In genomic region chr1:36235855-36236254, GRCm38 (mm10) we compare ENCODE assay signal across 24 mouse cellular contexts. TPM values are rescaled to one million over a fixed set of nuclear protein-coding genes. Genes with fewer than 3 reads are reported as not detected.
A peak's percentile ranks its signal among the peaks of the same experiment; 100 is the strongest.
DNase-seq lines count a peak whose midpoint lies in the region; TF ChIP-seq lines count a peak whose summit lies in the region.
"Had no signal": no experiment of that assay in that cellular context is flagged by ENCODE, and none has a peak within 500 bp of the region (broad histone marks: within the 10 kb centered on the region; RNA-seq: fewer than 3 reads in every experiment).

No protein-coding gene starts in this region.

- peaks cover 39% of the 10 kb centered on the region for H3K79me2 ChIP-seq in CH12.LX (replicated peaks; ENCODE audit: control insufficient read depth, extremely low read depth, insufficient read depth, poor library complexity, severe bottlenecking)

- no peaks in the 10 kb centered on the region for H3K9me3 ChIP-seq in CH12.LX (replicated peaks; ENCODE audit: low read length)
- no peaks in the 10 kb centered on the region for H3K9me3 ChIP-seq in hindbrain, embryonic 10.5 days
- H3K9me3 ChIP-seq: embryonic facial prominence, embryonic 13.5 days; forebrain, embryonic 13.5 days; G1E; heart, embryonic 15.5 days; hindbrain, embryonic 15.5 days had no signal

- H3K27ac ChIP-seq in CH12.LX (ENCODE audit: insufficient read depth, low read depth): no peak overlapping the region
- H3K27ac ChIP-seq in embryonic fibroblast, embryonic 13.5 days (ENCODE audit: insufficient read depth, low read length): peak overlapping the region; percentile 14; the same call in 1 of the 2 replicates
- H3K27ac ChIP-seq in hindbrain, embryonic 10.5 days: no peak overlapping the region
- H3K27ac ChIP-seq: embryonic facial prominence, embryonic 13.5 days; forebrain, embryonic 13.5 days; heart, adult 2 months; heart, embryonic 15.5 days; hindbrain, embryonic 15.5 days had no signal

- no peak for TF ChIP-seq POLR2A in CH12.LX (IDR thresholded peaks at IDR 0.05; ENCODE audit: low read depth, low read length)
- no peak for TF ChIP-seq POLR2A in embryonic fibroblast, embryonic 13.5 days (IDR thresholded peaks at IDR 0.05; ENCODE audit: low read depth, low read length)

- TF ChIP-seq EP300 in CH12.LX (IDR thresholded peaks at IDR 0.05; ENCODE audit: low read length): no peak

- H3K4me1 ChIP-seq in CH12.LX (ENCODE audit: control insufficient read depth in 1 of 2, insufficient read depth in 2 of 2): peaks cover 25 to 67% of the 10 kb centered on the region in 2 experiments
- H3K4me1 ChIP-seq in embryonic fibroblast, embryonic 13.5 days (ENCODE audit: control insufficient read depth, insufficient read depth, low read length): peaks cover 13% of the 10 kb centered on the region
- H3K4me1 ChIP-seq in hindbrain, embryonic 10.5 days (replicated peaks): no peaks in the 10 kb centered on the region
- H3K4me1 ChIP-seq: embryonic facial prominence, embryonic 13.5 days; heart, embryonic 15.5 days; hindbrain, embryonic 15.5 days had no signal

- no peak overlapping the region for H3K4me3 ChIP-seq in CH12.LX (replicated peaks in 1 of 3; ENCODE audit: low read depth in 2 of 3, low read length in 2 of 3, poor library complexity in 1 of 3)
- no peak overlapping the region for H3K4me3 ChIP-seq in embryonic fibroblast, embryonic 13.5 days (ENCODE audit: insufficient read depth, low read length)
- no peak overlapping the region for H3K4me3 ChIP-seq in hindbrain, embryonic 10.5 days
- H3K4me3 ChIP-seq: embryonic facial prominence, embryonic 13.5 days; forebrain, embryonic 13.5 days; heart, adult 2 months; heart, embryonic 15.5 days; hindbrain, embryonic 15.5 days had no signal

- dilution Hi-C loops in CH12.LX (cut with MboI; ENCODE audit: extremely low pct_ligation_motif_present, extremely low pct_unique_long_range_greater_than_20kb, low sequenced_read_pairs): no loop called here

- no peak overlapping the region for H3K9ac ChIP-seq in CH12.LX (ENCODE audit: insufficient read depth, low read depth)
- H3K9ac ChIP-seq: embryonic facial prominence, embryonic 13.5 days; forebrain, embryonic 13.5 days; forebrain, postnatal 0 days; heart, embryonic 15.5 days; hindbrain, embryonic 15.5 days had no signal

- peak; percentile 22 for DNase-seq in adrenal gland, adult 2 months
- no peak for DNase-seq in adrenal gland, adult 18-20 months (ENCODE audit: low spot score in 2 of 2)
- peak; percentile 67 for DNase-seq in heart, adult 11 months
- no peak for DNase-seq in heart, postnatal 4 days
- no peak for DNase-seq in CH12.LX (ENCODE audit: extremely low read depth)
- DNase-seq in hindbrain, embryonic 10.5 days (ENCODE audit: low spot score): no peak
- no peak for DNase-seq in lung, postnatal 10 days
- DNase-seq: adrenal gland, postnatal 25 days; cerebellum, adult 11 months; cerebellum, adult 8-10 months; cerebellum, postnatal 36 days; forebrain, postnatal 0 days; heart, adult 2 months; heart, postnatal 14 days; kidney, adult 11 months; kidney, adult 9 months had no signal

- peak overlapping the region; percentile 2 for H3K4me2 ChIP-seq in CH12.LX (ENCODE audit: insufficient read depth, low read depth, poor library complexity, severe bottlenecking)
- H3K4me2 ChIP-seq: embryonic facial prominence, embryonic 13.5 days; forebrain, embryonic 13.5 days; heart, embryonic 11.5 days; heart, embryonic 15.5 days; hindbrain, embryonic 15.5 days had no signal

- no peak for TF ChIP-seq RAD21 in CH12.LX (IDR thresholded peaks at IDR 0.05; ENCODE audit: low read depth, low read length)

- 89% methylated on average over 2 of the region's 2 CpGs for WGBS in hindbrain, embryonic 10.5 days

- H3K27me3 ChIP-seq in CH12.LX (replicated peaks): no peaks in the 10 kb centered on the region
- H3K27me3 ChIP-seq in hindbrain, embryonic 10.5 days (ENCODE audit: insufficient read depth, poor library complexity, severe bottlenecking): no peaks in the 10 kb centered on the region
- H3K27me3 ChIP-seq: embryonic facial prominence, embryonic 13.5 days; forebrain, embryonic 13.5 days; heart, embryonic 15.5 days; hindbrain, embryonic 15.5 days; Patski had no signal

- peaks cover 17 to 65% of the 10 kb centered on the region in 2 experiments for H3K36me3 ChIP-seq in CH12.LX (replicated peaks in 1 of 2; ENCODE audit: control insufficient read depth in 1 of 2, insufficient read depth in 1 of 2, low read length in 1 of 2)
- peaks cover 46% of the 10 kb centered on the region for H3K36me3 ChIP-seq in hindbrain, embryonic 10.5 days

- TF ChIP-seq CTCF in CH12.LX (conservative IDR thresholded peaks at IDR 0.05 in 1 of 2, IDR thresholded peaks at IDR 0.05 in 1 of 2; ENCODE audit: low read depth in 2 of 2, low read length in 2 of 2): no peak
- no peak for TF ChIP-seq CTCF in embryonic fibroblast, embryonic 13.5 days (IDR thresholded peaks at IDR 0.05; ENCODE audit: borderline replicate concordance, insufficient read depth, low read length)

- in situ Hi-C loops in CH12.LX (cut with MboI; ENCODE audit: low pct_ligation_motif_present, low pct_unique_long_range_greater_than_20kb, low sequenced_read_pairs): no loop called here

TF ChIP-seq in CH12.LX, 34 proteins besides CTCF, POLR2A, EP300 and RAD21:
- TF ChIP-seq HCFC1 (IDR thresholded peaks at IDR 0.05; ENCODE audit: low read depth, low read length): no peak
- peak; percentile 54; the same call in 1 of the 2 replicates for TF ChIP-seq IRF4 (IDR thresholded peaks at IDR 0.05; ENCODE audit: low read depth, low read length)
TF ChIP-seq in CH12.LX: peak in this region for 1.

RNA-seq across cellular contexts. Expression of gene Uggt1, which starts 8.7 kb away (rescaled TPM):
- total RNA-seq in adrenal gland, adult 2 months (2021): 10 to 100 TPM; 39.4 to 48.5 TPM
- polyA plus RNA-seq in adrenal gland, adult 2 months (2012; rRNA removed): 7.6 and 9.9 TPM in 2 replicates
- 10 to 100 TPM; 37.4 to 46.4 TPM for total RNA-seq in adrenal gland, adult 18-20 months (2021)
- 10 to 100 TPM; 39.0 to 39.3 TPM for total RNA-seq in heart, postnatal 4 days (2021)
- 41.2 and 47.9 TPM in 2 replicates for total RNA-seq in CH12.LX (2012; rRNA removed)
- 35.3 and 39.8 TPM in 2 replicates for total RNA-seq in CH12.LX (2014; rRNA removed)
- 38.6 and 39.5 TPM in 2 replicates for polyA plus RNA-seq in CH12.LX (2012; ENCODE audit: insufficient read length, low read depth)
- 110 and 125 TPM in 2 replicates for polyA plus RNA-seq in embryonic fibroblast, embryonic 13.5 days (2011; ENCODE audit: insufficient read length, low read depth, missing spikeins)
- 51.7 and 54.0 TPM in 2 replicates for polyA plus RNA-seq in hindbrain, embryonic 10.5 days (2016; fragmentation: Nextera tagmentation; extraction: Ambion mirVana)

RNA-seq across cellular contexts. Expression of gene Neurl3, which starts 38.6 kb away (rescaled TPM):
- 1 to 10 TPM; 4.3 to 9.5 TPM for total RNA-seq in adrenal gland, adult 2 months (2021)
- polyA plus RNA-seq in adrenal gland, adult 2 months (2012; rRNA removed): 6.3 and 7.6 TPM in 2 replicates
- total RNA-seq in adrenal gland, adult 18-20 months (2021): 10 to 100 TPM in 1 of 2 experiments, 1 to 10 TPM in 1; 4.7 to 12.9 TPM
- 1 to 10 TPM; 4.9 to 5.3 TPM for total RNA-seq in heart, postnatal 4 days (2021)
- 0.08 TPM in 1 of 2 replicates, not detected in the other for total RNA-seq in CH12.LX (2012; rRNA removed)
- total RNA-seq in CH12.LX (2014; rRNA removed): 0.08 TPM in 1 of 2 replicates, not detected in the other
- polyA plus RNA-seq in CH12.LX (2012; ENCODE audit: insufficient read length, low read depth): 0.09 and 0.10 TPM in 2 replicates
- polyA plus RNA-seq in embryonic fibroblast, embryonic 13.5 days (2011; ENCODE audit: insufficient read length, low read depth, missing spikeins): 0.46 TPM in 1 of 2 replicates, not detected in the other
- 0.30 and 0.31 TPM in 2 replicates for polyA plus RNA-seq in hindbrain, embryonic 10.5 days (2016; fragmentation: Nextera tagmentation; extraction: Ambion mirVana)

Comparison
In these comparisons a context has a peak if more than half of its experiments do, and no peak if none do; other contexts are left out.
1. DNase-seq: peak in adrenal gland, adult 2 months (single experiment) and heart, adult 11 months (single experiment); none in adrenal gland, adult 18-20 months (0 of 2), heart, postnatal 4 days (single experiment), CH12.LX (single experiment), hindbrain, embryonic 10.5 days (single experiment) and lung, postnatal 10 days (single experiment).
2. RNA of gene Neurl3, which starts 38.6 kb away (total RNA-seq): 4.7 to 12.9 TPM in adrenal gland, adult 18-20 months, 4.3 to 9.5 TPM in adrenal gland, adult 2 months and 4.9 to 5.3 TPM in heart, postnatal 4 days; 0.08 TPM in CH12.LX; every median in the first group is over 4 times any median in the second.